Mouse (Mus musculus) gonadal fat pad, adult 2 months (tissue): ENCODE data around the gene Mrpl18. TPM values are rescaled to one million over a fixed set of nuclear protein-coding genes. Genes with fewer than 3 reads are reported as not detected.

Experiments
- DNase-seq: peaks from one replicate; pipeline ENCODE4 v3.0.0-alpha.2; 2012; ENCODE audit warnings: low read depth
- polyA plus RNA-seq: library from polyadenylated mRNA; depleted of rRNA; stranded (reverse); fragments of >200 nt; gene quantifications from 2 replicates; pipeline ENCODE4 v1.2.3, GENCODE M21; 2012; rRNA removed

The Mrpl18 gene
- polyA plus RNA-seq, 1 experiment: 26.7 TPM

DNA sequence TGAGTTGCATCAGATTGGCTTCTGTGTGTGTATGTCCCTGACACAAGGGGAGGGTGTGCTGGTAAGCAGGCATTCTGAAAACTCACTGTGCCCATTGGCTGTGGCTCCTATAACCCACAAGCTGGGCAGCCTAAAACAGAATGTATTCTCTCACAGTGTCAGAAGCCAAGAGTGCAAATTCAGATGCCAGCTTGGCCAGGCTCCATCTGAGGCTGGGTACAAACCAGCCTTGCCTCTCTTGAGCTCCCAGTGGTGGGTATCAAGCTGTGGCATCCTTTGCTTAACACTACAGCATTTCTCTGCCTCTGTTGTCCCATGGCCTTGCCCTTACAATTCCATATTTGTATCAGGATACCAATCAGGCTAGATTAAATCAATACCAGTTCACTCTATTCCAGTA lies 52.0 kb downstream of the Mrpl18 start:
- DNase-seq: no peak

Other genes with a start within 250 kb of the Mrpl18 start
- 0.73 and 1.5 TPM in 2 replicates for gene Slc22a1, start 240.5 kb downstream of the Mrpl18 start, polyA plus RNA-seq
- gene Igf2r, start 146.7 kb downstream of the Mrpl18 start, polyA plus RNA-seq: 15.7 and 20.0 TPM in 2 replicates
- 0.19 and 0.27 TPM in 2 replicates for gene Mas1, start 48.2 kb downstream of the Mrpl18 start, polyA plus RNA-seq
- 0.46 and 0.53 TPM in 2 replicates for gene Mrgprh, start 40.3 kb downstream of the Mrpl18 start, polyA plus RNA-seq
- 4.4 and 5.2 TPM in 2 replicates for gene Pnldc1, start 6.1 kb downstream of the Mrpl18 start, polyA plus RNA-seq
- 76.0 and 91.3 TPM in 2 replicates for gene Tcp1, start 644 bp downstream of the Mrpl18 start, polyA plus RNA-seq
- 8.9 and 10.2 TPM in 2 replicates for gene Acat3, start 24.3 kb upstream of the Mrpl18 start, polyA plus RNA-seq
- gene Acat2, start 44.4 kb upstream of the Mrpl18 start, polyA plus RNA-seq: 85.2 and 92.9 TPM in 2 replicates
- 19.7 and 23.7 TPM in 2 replicates for gene Wtap, start 77.8 kb upstream of the Mrpl18 start, polyA plus RNA-seq
- gene Sod2, start 90.5 kb upstream of the Mrpl18 start, polyA plus RNA-seq: 384 and 499 TPM in 2 replicates
- 0.39 and 0.42 TPM in 2 replicates for gene Gpr31b, start 136.0 kb upstream of the Mrpl18 start, polyA plus RNA-seq
- 0.73 and 0.85 TPM in 2 replicates for gene Tcp10b, start 144.8 kb upstream of the Mrpl18 start, polyA plus RNA-seq
- gene Unc93a, start 215.5 kb upstream of the Mrpl18 start, polyA plus RNA-seq: 1.2 and 1.8 TPM in 2 replicates